Comparison of ENCODE assay signal across 9 mouse cellular contexts in the genomic region with DNA sequence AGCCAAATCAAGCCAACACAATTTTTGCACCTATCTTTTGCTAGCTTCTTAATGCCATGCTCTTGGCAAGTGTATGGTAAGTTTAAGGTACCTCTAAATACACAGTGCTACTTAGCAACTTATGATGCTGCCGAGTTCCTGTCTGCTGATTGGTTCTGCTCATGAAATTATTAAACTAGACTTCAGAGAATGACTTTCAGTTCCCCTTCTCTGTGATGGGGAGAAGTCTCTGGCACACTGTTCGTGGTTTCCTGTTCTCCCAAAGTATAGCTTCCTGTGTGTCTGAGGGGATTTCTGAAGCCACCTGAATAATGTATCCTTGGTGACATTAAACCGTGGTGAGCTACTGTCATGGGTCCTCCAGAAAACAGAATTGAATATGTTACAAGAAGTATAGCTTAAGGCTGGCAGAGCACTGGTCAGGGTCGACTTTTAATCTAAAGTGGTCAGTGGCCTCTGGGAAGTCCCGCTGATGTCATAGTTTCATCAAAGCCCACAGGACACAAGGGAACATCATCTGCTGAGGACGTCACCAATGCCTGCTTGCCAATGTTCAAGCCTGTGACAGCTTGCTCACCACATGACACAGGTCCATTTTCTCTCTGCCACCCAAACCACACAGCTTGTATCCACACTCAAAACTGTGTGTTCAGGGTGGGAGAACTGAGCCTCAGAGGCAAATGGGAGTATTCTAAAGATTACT. TPM values are rescaled to one million over a fixed set of nuclear protein-coding genes. Genes with fewer than 3 reads are reported as not detected.
A peak's percentile ranks its signal among the peaks of the same experiment; 100 is the strongest.
DNase-seq lines count a peak whose midpoint lies in the region; ATAC-seq and TF ChIP-seq lines count a peak whose summit lies in the region.
"Had no signal": no experiment of that assay in that cellular context is flagged by ENCODE, and none has a peak within 500 bp of the region (broad histone marks: within the 10 kb centered on the region; RNA-seq: fewer than 3 reads in every experiment).

No protein-coding gene starts in this region.

- 31% methylated on average over 6 of the region's 6 CpGs for WGBS in liver, embryonic 12.5 days (ENCODE audit: insufficient replicate concordance)
- 59% methylated on average over 6 of the region's 6 CpGs for WGBS in lung, embryonic 14.5 days

- no peak overlapping the region for H3K4me2 ChIP-seq in liver, embryonic 12.5 days
- no peak overlapping the region for H3K4me2 ChIP-seq in lung, embryonic 14.5 days
- H3K4me2 ChIP-seq: lung, embryonic 15.5 days had no signal

- no peak overlapping the region for H3K27ac ChIP-seq in liver, embryonic 12.5 days
- no peak overlapping the region for H3K27ac ChIP-seq in lung, embryonic 14.5 days (ENCODE audit: low read depth)
- H3K27ac ChIP-seq: lung, embryonic 15.5 days had no signal

- no peak overlapping the region for H3K4me3 ChIP-seq in liver, embryonic 12.5 days
- H3K4me3 ChIP-seq in lung, embryonic 14.5 days (ENCODE audit: low read depth, low read length) = no peak overlapping the region
- H3K4me3 ChIP-seq: erythroblast, embryonic 14.5 days; lung, embryonic 15.5 days had no signal

- ATAC-seq in liver, embryonic 12.5 days = no peak
- ATAC-seq in inflammation-experienced regulatory T-cells, adult 6 months = peak; percentile 97
- ATAC-seq in lung, embryonic 14.5 days (ENCODE audit: insufficient read depth) = no peak
- ATAC-seq in erythroid progenitor cell, adult 5-6 weeks (replicated peaks; ENCODE audit: low FRiP score, poor library complexity, severe bottlenecking) = no peak

- no peak overlapping the region for H3K9ac ChIP-seq in liver, embryonic 12.5 days
- no peak overlapping the region for H3K9ac ChIP-seq in lung, embryonic 14.5 days
- H3K9ac ChIP-seq: lung, embryonic 15.5 days had no signal

- DNase-seq in liver = peak; percentile 12
- peak; percentile 14 for DNase-seq in adrenal gland, postnatal 25 days
- DNase-seq in lung, embryonic 14.5 days = peak; percentile 70
- DNase-seq in spleen, postnatal 10 days (ENCODE audit: low spot score in 2 of 2) = peak; percentile 51 to 81

- peaks cover 14% of the 10 kb centered on the region; the same call in 1 of the 2 replicates for H3K27me3 ChIP-seq in liver, embryonic 12.5 days (replicated peaks)
- H3K27me3 ChIP-seq in lung, embryonic 14.5 days (ENCODE audit: insufficient read depth, low read length) = no peaks in the 10 kb centered on the region
- H3K27me3 ChIP-seq: lung, embryonic 15.5 days had no signal

- H3K9me3 ChIP-seq in liver, embryonic 12.5 days (replicated peaks) = no peaks in the 10 kb centered on the region
- no peaks in the 10 kb centered on the region for H3K9me3 ChIP-seq in lung, embryonic 14.5 days (ENCODE audit: low read depth, low read length)
- H3K9me3 ChIP-seq: lung, embryonic 15.5 days had no signal

- TF ChIP-seq CTCF in lung, embryonic 14.5 days (IDR thresholded peaks at IDR 0.05; ENCODE audit: low read depth) = no peak

- H3K36me3 ChIP-seq in liver, embryonic 12.5 days = no peaks in the 10 kb centered on the region
- no peaks in the 10 kb centered on the region for H3K36me3 ChIP-seq in lung, embryonic 14.5 days (ENCODE audit: insufficient read depth)
- H3K36me3 ChIP-seq: lung, embryonic 15.5 days had no signal

- H3K4me1 ChIP-seq in liver, embryonic 12.5 days = no peaks in the 10 kb centered on the region
- no peaks in the 10 kb centered on the region for H3K4me1 ChIP-seq in lung, embryonic 14.5 days (ENCODE audit: insufficient read depth)
- H3K4me1 ChIP-seq: lung, embryonic 15.5 days had no signal

RNA-seq across cellular contexts. Expression of a gene that starts 6.9 kb away (rescaled TPM):
- polyA plus RNA-seq in liver, embryonic 12.5 days (2016; fragmentation: Nextera tagmentation; extraction: Ambion mirVana) = 0.07 TPM in 1 of 2 replicates, not detected in the other
- total RNA-seq in adrenal gland, postnatal 25 days (2021) = 0.43 TPM in 1 of 2 replicates, not detected in the other
- polyA plus RNA-seq in inflammation-experienced regulatory T-cells, adult 6 months (2017; shearing (Covaris generic)) = not detected
- polyA plus RNA-seq in lung, embryonic 14.5 days (2014; fragmentation: Nextera tagmentation; extraction: Ambion mirVana) = 0.07 and 0.20 TPM in 2 replicates
- total RNA-seq in erythroid progenitor cell, adult 5-6 weeks (2015; ENCODE audit: low replicate concordance) = not detected in 2 replicates
- total RNA-seq in erythroid progenitor cell, adult 5-6 weeks (2017; ENCODE audit: low replicate concordance) = not detected in 2 replicates
- polyA plus RNA-seq: erythroblast, embryonic 14.5 days had no signal

RNA-seq across cellular contexts. Expression of a gene that starts 22.3 kb away (rescaled TPM):
- polyA plus RNA-seq in liver, embryonic 12.5 days (2016; fragmentation: Nextera tagmentation; extraction: Ambion mirVana) = not detected in 2 replicates
- total RNA-seq in adrenal gland, postnatal 25 days (2021) = not detected in 2 replicates
- under 1 TPM in 2 of 3 experiments, not detected in 1; 0.28 to 0.44 TPM for polyA plus RNA-seq in inflammation-experienced regulatory T-cells, adult 6 months (2017; shearing (Covaris generic))
- polyA plus RNA-seq in lung, embryonic 14.5 days (2014; fragmentation: Nextera tagmentation; extraction: Ambion mirVana) = not detected in 2 replicates
- total RNA-seq in erythroid progenitor cell, adult 5-6 weeks (2015; ENCODE audit: low replicate concordance) = not detected in 2 replicates
- not detected in 2 replicates for total RNA-seq in erythroid progenitor cell, adult 5-6 weeks (2017; ENCODE audit: low replicate concordance)
- polyA plus RNA-seq: erythroblast, embryonic 14.5 days had no signal

RNA-seq across cellular contexts. Expression of a gene that starts 29.2 kb away (rescaled TPM):
- not detected in 2 replicates for polyA plus RNA-seq in liver, embryonic 12.5 days (2016; fragmentation: Nextera tagmentation; extraction: Ambion mirVana)
- not detected in 2 replicates for total RNA-seq in adrenal gland, postnatal 25 days (2021)
- not detected for polyA plus RNA-seq in inflammation-experienced regulatory T-cells, adult 6 months (2017; shearing (Covaris generic))
- not detected in 2 replicates for polyA plus RNA-seq in lung, embryonic 14.5 days (2014; fragmentation: Nextera tagmentation; extraction: Ambion mirVana)
- total RNA-seq in erythroid progenitor cell, adult 5-6 weeks (2015; ENCODE audit: low replicate concordance) = not detected in 2 replicates
- not detected in 2 replicates for total RNA-seq in erythroid progenitor cell, adult 5-6 weeks (2017; ENCODE audit: low replicate concordance)
- polyA plus RNA-seq: erythroblast, embryonic 14.5 days; lung, embryonic 15.5 days had no signal

RNA-seq across cellular contexts. Expression of a gene that starts 42.1 kb away (rescaled TPM):
- polyA plus RNA-seq in liver, embryonic 12.5 days (2016; fragmentation: Nextera tagmentation; extraction: Ambion mirVana) = 0.15 and 0.37 TPM in 2 replicates
- total RNA-seq in adrenal gland, postnatal 25 days (2021) = 14.0 and 18.1 TPM in 2 replicates
- 10 to 100 TPM; 15.0 to 67.6 (median 57.7) TPM for polyA plus RNA-seq in inflammation-experienced regulatory T-cells, adult 6 months (2017; shearing (Covaris generic))
- 2.2 and 2.3 TPM in 2 replicates for polyA plus RNA-seq in lung, embryonic 14.5 days (2014; fragmentation: Nextera tagmentation; extraction: Ambion mirVana)
- total RNA-seq in erythroid progenitor cell, adult 5-6 weeks (2015; ENCODE audit: low replicate concordance) = 7.2 and 8.4 TPM in 2 replicates
- 28.5 and 80.5 TPM in 2 replicates for total RNA-seq in erythroid progenitor cell, adult 5-6 weeks (2017; ENCODE audit: low replicate concordance)
- polyA plus RNA-seq: erythroblast, embryonic 14.5 days had no signal

RNA-seq across cellular contexts. Expression of a gene that starts 50.9 kb away (rescaled TPM):
- polyA plus RNA-seq in liver, embryonic 12.5 days (2016; fragmentation: Nextera tagmentation; extraction: Ambion mirVana) = 0.18 and 0.31 TPM in 2 replicates
- 1.7 and 3.4 TPM in 2 replicates for total RNA-seq in adrenal gland, postnatal 25 days (2021)
- 1 to 10 TPM in 1 of 3 experiments, under 1 TPM in 1, not detected in 1; 0.81 to 2.5 TPM for polyA plus RNA-seq in inflammation-experienced regulatory T-cells, adult 6 months (2017; shearing (Covaris generic))
- 0.54 TPM in 1 of 2 replicates, not detected in the other for polyA plus RNA-seq in lung, embryonic 14.5 days (2014; fragmentation: Nextera tagmentation; extraction: Ambion mirVana)
- total RNA-seq in erythroid progenitor cell, adult 5-6 weeks (2015; ENCODE audit: low replicate concordance) = not detected in 2 replicates
- not detected in 2 replicates for total RNA-seq in erythroid progenitor cell, adult 5-6 weeks (2017; ENCODE audit: low replicate concordance)
- polyA plus RNA-seq: erythroblast, embryonic 14.5 days had no signal

Comparison
In these comparisons a context has a peak if more than half of its experiments do, and no peak if none do; other contexts are left out.
1. DNase-seq: peak in every context shown above with its lines; median percentile 70 in lung, embryonic 14.5 days; 66 in spleen, postnatal 10 days; 14 in adrenal gland, postnatal 25 days; 12 in liver.